Mouse (Mus musculus): ENCODE data around the gene Btg1. TPM values are rescaled to one million over a fixed set of nuclear protein-coding genes. Genes with fewer than 3 reads are reported as not detected.

The Btg1 gene
- polyA plus RNA-seq, 1 experiment from 2014 or later: 58.2 TPM

DNA sequence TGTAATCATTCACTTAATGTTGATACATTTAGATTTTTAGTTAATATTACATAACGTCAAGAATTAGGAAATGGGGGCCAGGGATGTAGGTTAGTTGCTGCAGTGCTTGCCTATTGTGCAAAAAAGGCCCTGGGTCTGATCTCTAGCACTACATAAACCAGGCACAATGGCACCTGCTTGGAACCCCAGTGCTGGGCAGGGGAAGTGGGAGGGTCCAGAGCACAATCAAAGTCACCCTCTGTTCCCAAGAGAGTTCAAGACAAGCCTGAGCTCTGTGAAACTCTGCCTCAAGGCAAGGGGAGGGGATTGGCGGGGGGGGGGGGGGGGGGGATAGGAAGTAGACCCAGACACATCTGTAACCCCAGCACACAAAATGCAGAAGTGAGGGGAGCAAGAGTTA, 24.7 kb upstream of the Btg1 start:
- WGBS: 73% methylated on average over 1 of the region's 2 CpGs
- H3K4me1 ChIP-seq (replicated peaks): no peaks in the 10 kb centered on the region

DNA sequence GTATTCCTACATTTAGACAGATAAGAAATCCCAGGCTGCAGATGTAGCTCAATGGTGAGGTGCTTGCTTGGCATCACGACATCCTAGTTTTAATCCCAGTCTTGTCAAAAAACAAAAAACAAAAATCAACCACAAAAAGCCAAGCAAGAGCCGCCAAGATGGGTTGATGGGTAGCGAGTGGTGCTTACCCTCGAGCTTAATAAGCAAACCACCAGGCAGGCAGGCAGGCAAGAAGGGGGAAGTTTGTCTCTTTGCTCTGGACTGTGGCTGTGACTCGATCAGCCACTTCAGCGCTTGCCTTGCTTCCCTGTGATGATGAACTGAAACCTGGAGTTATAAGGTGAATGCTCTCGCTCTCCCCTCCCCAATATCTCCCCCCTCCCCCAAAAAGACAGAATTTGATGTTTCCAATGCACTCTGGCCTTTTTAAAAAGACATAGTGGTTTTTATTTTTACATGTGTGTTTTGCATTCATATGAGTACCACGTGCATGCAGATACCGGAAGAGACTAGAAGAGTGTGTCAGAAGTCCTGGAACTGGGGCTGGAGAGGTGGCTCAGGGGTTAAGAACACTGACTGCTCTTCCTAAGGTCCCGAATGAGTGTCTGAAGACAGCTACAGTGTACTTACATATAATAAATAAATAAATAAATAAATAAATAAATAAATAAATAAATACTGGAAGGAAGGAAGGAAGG, 21.2 kb upstream of the Btg1 start:
- Histone ChIP-seq H3K27ac (no peak overlapping the region), H3K4me3 (replicated peaks) (no peak overlapping the region), H3K4me2 (replicated peaks) (no peak overlapping the region), H3K4me1 (replicated peaks) (no peaks in the 10 kb centered on the region), H3K27me3 (no peaks in the 10 kb centered on the region), H3K9ac (replicated peaks) (no peak overlapping the region), H3K36me3 (no peaks in the 10 kb centered on the region), H3K9me3 (no peaks in the 10 kb centered on the region)
- 88% methylated on average over 10 of the region's 10 CpGs for WGBS
- ATAC-seq: no peak

More for the DNA sequence above, 24.7 kb upstream of the Btg1 start:
- Histone ChIP-seq H3K36me3 (no peaks in the 10 kb centered on the region), H3K27ac (no peak overlapping the region), H3K9ac (replicated peaks) (no peak overlapping the region), H3K4me3 (replicated peaks) (no peak overlapping the region), H3K4me2 (replicated peaks) (no peak overlapping the region), H3K9me3 (no peaks in the 10 kb centered on the region), H3K27me3 (no peaks in the 10 kb centered on the region)
- no peak for ATAC-seq

DNA sequence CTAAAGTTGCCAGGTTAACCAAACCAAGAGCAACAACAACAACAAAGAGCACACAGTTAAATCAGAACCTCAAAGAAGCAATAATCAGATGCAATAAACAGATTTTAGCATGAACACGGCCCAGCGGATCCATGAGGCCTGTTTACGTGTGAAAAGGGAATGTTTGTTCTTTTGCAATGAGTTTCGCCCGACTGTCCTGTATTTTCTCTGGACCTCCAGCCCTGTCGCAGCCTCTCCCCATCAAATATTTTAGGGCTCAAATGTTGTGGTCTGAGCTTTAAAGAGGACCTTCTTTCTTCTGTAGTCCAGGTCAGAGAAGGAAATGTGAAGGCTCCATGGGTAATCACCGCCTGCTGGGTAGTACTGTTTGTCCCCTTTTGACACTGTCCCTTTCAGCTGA, 20.4 kb upstream of the Btg1 start:
- no peaks in the 10 kb centered on the region for H3K36me3 ChIP-seq
- H3K9me3 ChIP-seq: no peaks in the 10 kb centered on the region
- H3K9ac ChIP-seq (replicated peaks): no peak overlapping the region
- H3K27me3 ChIP-seq: no peaks in the 10 kb centered on the region
- no peak overlapping the region for H3K27ac ChIP-seq
- H3K4me3 ChIP-seq (replicated peaks): no peak overlapping the region
- no peak overlapping the region for H3K4me2 ChIP-seq (replicated peaks)
- WGBS: 89% methylated on average over 7 of the region's 7 CpGs
- ATAC-seq: no peak
- H3K4me1 ChIP-seq (replicated peaks): no peaks in the 10 kb centered on the region

DNA sequence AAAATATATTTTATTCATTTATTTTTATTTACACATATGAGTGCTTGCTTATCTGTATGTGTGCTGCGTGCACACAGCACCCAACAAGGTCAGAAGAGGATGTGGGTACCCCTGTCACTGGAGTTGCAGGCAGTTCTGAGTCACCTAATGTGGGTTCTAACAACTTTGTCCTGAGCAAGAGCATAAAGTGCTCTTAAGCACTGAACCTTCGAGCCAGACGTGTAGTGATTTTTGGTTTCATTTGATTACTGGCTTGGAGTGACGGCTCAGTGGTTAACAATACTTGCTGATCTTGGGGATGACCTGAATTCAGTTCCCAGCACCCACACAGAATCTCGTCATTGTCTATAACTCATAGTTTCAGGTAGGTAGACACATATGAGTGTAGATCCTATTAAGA, 17.2 kb upstream of the Btg1 start:
- 93% methylated on average over 5 of the region's 5 CpGs for WGBS
- no peaks in the 10 kb centered on the region for H3K36me3 ChIP-seq
- ATAC-seq: no peak
- H3K4me3 ChIP-seq (replicated peaks): no peak overlapping the region
- H3K4me2 ChIP-seq (replicated peaks): no peak overlapping the region
- H3K9ac ChIP-seq (replicated peaks): no peak overlapping the region
- H3K4me1 ChIP-seq (replicated peaks): no peaks in the 10 kb centered on the region
- H3K27ac ChIP-seq: no peak overlapping the region
- H3K27me3 ChIP-seq: no peaks in the 10 kb centered on the region
- no peaks in the 10 kb centered on the region for H3K9me3 ChIP-seq

DNA sequence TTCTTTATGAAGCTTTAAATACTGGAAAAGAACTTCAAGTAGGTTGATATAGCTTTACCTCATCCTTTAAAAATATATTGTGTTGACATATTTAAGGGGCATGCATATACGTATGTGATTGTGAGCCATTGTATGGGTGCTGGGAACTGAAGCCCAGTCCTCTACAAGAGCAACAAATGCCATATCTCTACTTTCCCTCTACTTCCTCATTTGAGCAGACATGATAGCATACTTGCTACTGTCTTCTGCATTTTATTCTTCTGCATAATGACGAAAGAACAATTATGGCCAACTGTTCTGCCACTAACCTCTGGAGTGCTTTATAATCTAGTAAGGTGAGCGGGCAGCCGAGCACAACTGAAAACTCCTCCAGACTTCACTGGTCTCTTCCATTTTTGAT, 15.1 kb upstream of the Btg1 start:
- Histone ChIP-seq H3K27ac (no peak overlapping the region), H3K36me3 (no peaks in the 10 kb centered on the region), H3K4me2 (replicated peaks) (no peak overlapping the region), H3K4me1 (replicated peaks) (no peaks in the 10 kb centered on the region), H3K9me3 (no peaks in the 10 kb centered on the region), H3K27me3 (no peaks in the 10 kb centered on the region), H3K9ac (replicated peaks) (no peak overlapping the region), H3K4me3 (replicated peaks) (no peak overlapping the region)
- WGBS: 96% methylated on average over 4 of the region's 4 CpGs
- ATAC-seq: no peak

DNA sequence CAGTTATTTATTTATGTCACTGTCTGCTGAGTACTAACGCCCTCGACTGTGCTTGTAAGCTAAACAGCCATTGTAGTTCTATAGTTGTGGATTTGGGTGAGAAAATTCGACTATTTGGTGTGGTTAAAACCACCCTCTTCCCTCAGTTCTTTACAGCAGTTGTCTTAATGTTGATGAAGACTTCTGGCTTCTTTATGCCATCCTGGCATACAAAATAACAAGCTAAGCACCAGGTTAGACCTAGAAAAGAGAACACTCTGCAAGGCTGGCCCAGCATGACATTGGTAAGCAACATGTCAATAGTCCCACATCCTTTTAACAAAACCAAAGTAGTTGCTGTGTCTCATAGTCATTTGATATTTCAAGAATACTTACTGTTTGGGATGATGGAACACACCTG, 14.5 kb upstream of the Btg1 start:
- ATAC-seq: no peak
- WGBS: 80% methylated on average over 3 of the region's 3 CpGs
- H3K9ac ChIP-seq (replicated peaks): no peak overlapping the region

DNA sequence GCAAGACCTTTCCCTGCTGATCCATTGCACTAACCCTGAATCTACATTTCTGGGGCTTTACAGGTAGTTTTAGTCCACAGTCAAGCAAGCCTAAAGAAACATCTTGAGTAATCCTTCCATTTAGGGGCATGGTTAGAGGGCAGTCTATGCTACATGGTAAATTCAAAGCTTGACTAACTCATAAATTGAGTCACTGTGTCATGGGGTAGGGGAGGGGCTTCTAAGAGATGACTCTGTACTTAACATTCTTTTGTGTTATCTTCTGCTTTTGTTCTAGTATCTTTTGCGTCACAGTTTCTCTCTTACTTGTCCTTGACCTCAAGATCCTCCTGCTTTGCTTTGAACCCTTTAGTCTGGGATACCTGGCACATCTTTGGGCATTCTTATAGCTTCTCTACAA, 11.6 kb upstream of the Btg1 start:
- Histone ChIP-seq H3K27ac (no peak overlapping the region), H3K4me1 (replicated peaks) (no peaks in the 10 kb centered on the region), H3K9me3 (no peaks in the 10 kb centered on the region), H3K4me3 (replicated peaks) (no peak overlapping the region), H3K36me3 (no peaks in the 10 kb centered on the region), H3K9ac (replicated peaks) (no peak overlapping the region), H3K27me3 (no peaks in the 10 kb centered on the region), H3K4me2 (replicated peaks) (no peak overlapping the region)
- 91% methylated on average over 1 of the region's 1 CpGs for WGBS
- no peak for ATAC-seq

More for the DNA sequence above, 14.5 kb upstream of the Btg1 start:
- Histone ChIP-seq H3K36me3 (no peaks in the 10 kb centered on the region), H3K4me1 (replicated peaks) (no peaks in the 10 kb centered on the region), H3K4me3 (replicated peaks) (no peak overlapping the region), H3K9me3 (no peaks in the 10 kb centered on the region), H3K27ac (no peak overlapping the region), H3K4me2 (replicated peaks) (no peak overlapping the region), H3K27me3 (no peaks in the 10 kb centered on the region)

DNA sequence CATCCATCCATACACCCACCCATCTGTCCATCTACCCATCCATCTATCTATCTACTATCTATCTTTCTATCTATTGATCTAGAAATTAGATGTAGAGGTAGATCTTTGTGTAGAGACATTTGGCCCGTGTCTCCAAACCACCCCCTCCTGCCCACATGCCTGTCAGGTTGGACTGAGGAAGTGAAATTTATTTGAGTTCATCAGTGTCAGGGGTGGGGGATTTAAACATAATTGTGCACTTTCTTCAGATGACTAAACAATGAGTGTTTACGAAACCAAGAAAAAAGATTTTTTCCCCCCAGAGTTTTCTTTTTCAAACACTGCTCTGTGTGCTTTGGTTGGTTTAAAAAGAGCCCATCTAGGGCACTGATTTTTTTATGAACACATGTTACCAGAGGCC, 10.9 kb upstream of the Btg1 start:
- ATAC-seq: no peak
- Histone ChIP-seq H3K27me3 (no peaks in the 10 kb centered on the region), H3K27ac (no peak overlapping the region), H3K36me3 (no peaks in the 10 kb centered on the region), H3K4me2 (replicated peaks) (no peak overlapping the region), H3K9ac (replicated peaks) (no peak overlapping the region), H3K4me1 (replicated peaks) (no peaks in the 10 kb centered on the region), H3K4me3 (replicated peaks) (no peak overlapping the region), H3K9me3 (no peaks in the 10 kb centered on the region)
- WGBS: 94% methylated on average over 2 of the region's 2 CpGs

DNA sequence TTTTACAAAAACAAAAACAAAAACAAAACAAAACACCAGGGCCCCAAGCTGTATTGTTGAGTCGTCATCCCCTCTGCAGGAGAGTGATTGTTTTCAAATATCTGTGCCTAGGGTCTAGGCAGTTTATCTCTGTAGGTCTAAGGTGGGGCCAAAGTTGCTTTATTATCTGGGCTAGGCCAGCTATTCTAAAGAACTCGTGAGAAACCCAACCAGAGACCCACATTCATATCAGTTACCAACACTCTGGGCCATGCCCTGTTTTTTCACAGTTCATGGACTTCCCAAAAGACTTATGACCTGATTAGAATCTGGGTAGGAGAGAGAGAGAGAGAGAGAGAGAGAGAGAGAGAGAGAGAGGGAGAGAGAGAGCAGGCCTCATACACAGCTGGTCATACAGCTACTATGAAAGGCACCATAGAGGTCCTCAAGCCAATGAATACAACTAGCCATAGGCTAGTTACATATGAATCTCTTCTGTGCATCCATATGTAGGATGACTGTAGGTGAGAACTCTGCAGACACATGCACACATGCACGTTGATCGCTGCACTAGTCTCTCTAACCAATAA, 9.1 kb upstream of the Btg1 start:
- H3K4me2 ChIP-seq (replicated peaks): no peak overlapping the region
- H3K27ac ChIP-seq: no peak overlapping the region
- no peaks in the 10 kb centered on the region for H3K36me3 ChIP-seq
- H3K4me3 ChIP-seq (replicated peaks): no peak overlapping the region
- WGBS: 88% methylated on average over 4 of the region's 4 CpGs
- ATAC-seq: no peak
- H3K9me3 ChIP-seq: no peaks in the 10 kb centered on the region
- no peaks in the 10 kb centered on the region for H3K27me3 ChIP-seq
- H3K9ac ChIP-seq (replicated peaks): no peak overlapping the region
- H3K4me1 ChIP-seq (replicated peaks): no peaks in the 10 kb centered on the region

DNA sequence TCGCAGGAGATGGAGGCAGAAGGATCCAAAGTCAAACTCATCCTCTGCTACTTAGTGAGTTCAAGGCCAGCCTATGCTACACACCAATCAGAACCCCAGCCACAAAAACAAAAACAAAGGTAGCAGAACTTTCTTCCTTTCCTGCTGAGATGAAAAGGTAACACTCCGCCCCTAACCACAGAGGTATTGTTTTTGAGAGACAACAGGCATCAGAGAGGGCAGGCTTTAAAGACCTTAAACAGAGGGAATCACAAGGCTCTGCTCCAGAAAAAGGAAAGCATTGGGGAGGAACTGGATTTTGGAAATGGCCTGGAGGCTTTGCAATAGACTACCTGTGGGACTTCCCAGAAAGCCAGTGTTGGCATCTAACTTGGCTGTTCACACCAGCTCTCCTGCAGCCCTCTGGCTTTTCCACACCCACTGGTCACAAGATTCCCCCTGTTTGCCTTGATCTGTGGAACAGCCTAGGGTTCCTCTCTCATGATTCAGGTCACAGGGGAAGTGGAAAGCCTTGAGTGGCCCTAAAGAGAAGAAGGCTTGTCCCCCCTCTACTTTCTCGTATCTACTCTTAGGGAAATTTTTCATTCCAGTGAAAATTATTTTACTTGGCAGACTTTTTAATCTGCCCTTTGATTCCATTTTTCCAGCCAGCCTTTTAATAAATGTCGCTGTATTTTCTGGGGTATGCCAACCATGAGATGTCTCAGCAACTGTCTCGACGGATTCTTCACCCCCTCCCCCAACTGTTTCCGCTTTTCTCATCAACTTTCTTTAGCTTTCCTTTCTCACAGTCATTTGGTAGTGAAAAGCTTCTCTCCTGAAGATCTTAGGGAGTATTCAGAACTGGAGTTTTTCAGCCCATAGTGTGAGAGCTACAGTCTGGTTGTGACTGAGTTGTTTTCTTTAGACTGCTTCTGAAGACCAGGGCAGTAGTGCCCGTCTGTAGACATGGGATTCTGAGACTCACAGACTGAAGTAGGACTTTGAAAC, 7.2 kb upstream of the Btg1 start:
- no peak overlapping the region for H3K9ac ChIP-seq (replicated peaks)
- H3K4me1 ChIP-seq (replicated peaks): no peaks in the 10 kb centered on the region
- no peak overlapping the region for H3K4me3 ChIP-seq (replicated peaks)
- H3K36me3 ChIP-seq: no peaks in the 10 kb centered on the region
- H3K9me3 ChIP-seq: peaks cover 3% of the 10 kb centered on the region; the same call in 1 of the 2 replicates
- no peak overlapping the region for H3K4me2 ChIP-seq (replicated peaks)
- 85% methylated on average over 8 of the region's 8 CpGs for WGBS
- ATAC-seq: no peak
- no peak overlapping the region for H3K27ac ChIP-seq
- H3K27me3 ChIP-seq: no peaks in the 10 kb centered on the region

DNA sequence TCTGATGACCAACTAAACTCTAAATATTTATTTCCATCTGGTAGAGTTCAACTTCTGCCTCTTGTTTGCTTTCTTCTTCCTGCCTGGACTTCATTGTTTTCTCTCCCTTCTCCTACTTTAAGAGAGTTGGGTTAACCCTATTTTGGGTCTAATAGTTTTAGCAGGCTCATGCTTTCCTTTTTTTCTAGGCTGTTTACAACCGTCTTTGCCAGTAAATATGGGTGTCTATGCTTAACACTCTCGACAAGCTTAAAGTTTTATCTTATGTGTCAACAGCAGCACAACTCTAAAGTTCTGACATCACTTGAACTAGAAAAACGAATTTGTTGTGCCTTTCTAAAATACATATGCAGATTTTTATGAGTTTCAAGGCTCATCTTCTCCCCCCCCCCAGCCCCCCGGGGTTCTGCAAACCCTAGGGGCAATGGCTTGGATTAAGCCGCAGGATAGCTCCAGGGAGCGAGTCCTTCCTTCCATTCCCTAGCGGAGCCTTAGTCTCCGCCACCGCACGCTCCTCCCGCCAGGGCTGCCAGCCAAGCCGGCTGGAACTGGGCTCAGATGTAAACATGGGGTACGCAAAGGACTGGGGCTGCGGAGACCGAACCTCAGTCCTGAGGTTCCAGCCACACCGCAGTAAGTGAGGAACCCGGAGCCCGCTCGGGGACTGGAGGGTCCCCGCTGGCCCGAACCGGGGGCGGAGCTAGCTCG, 651 bp upstream of the Btg1 start:
- peak; percentile 95; the same call in 1 of the 2 replicates for ATAC-seq
- Histone ChIP-seq H3K4me1 (replicated peaks) (peaks cover 19% of the 10 kb centered on the region), H3K4me2 (replicated peaks) (peak overlapping the region; percentile 51), H3K4me3 (replicated peaks) (peak overlapping the region; percentile 99), H3K9me3 (peaks cover 3% of the 10 kb centered on the region; the same call in 1 of the 2 replicates), H3K27ac (peak overlapping the region; percentile 97), H3K27me3 (no peaks in the 10 kb centered on the region), H3K9ac (replicated peaks) (peak overlapping the region; percentile 61), H3K36me3 (no peaks in the 10 kb centered on the region)
- 2% methylated on average over 24 of the region's 24 CpGs for WGBS
